Mouse (Mus musculus) hindlimb bud, embryonic 11.5 days (tissue): ENCODE measurements around the gene Camkmt.

Experiments
- DNase-seq: peaks from one replicate; pipeline ENCODE4 v3.0.0-alpha.2; 2012; ENCODE audit warnings: low read depth, low spot score; ENCODE audit errors: extremely low spot score

Camkmt gene

GRCm38 (mm10) chr17:85090120-85091099 is at the start of gene Camkmt, which contains the start of gene Prepl:
TSS of gene Camkmt (plus strand) at chr17:85090552.
TSS of gene Prepl (minus strand) at chr17:85090241.
- peak; percentile 98 for DNase-seq

DNA sequence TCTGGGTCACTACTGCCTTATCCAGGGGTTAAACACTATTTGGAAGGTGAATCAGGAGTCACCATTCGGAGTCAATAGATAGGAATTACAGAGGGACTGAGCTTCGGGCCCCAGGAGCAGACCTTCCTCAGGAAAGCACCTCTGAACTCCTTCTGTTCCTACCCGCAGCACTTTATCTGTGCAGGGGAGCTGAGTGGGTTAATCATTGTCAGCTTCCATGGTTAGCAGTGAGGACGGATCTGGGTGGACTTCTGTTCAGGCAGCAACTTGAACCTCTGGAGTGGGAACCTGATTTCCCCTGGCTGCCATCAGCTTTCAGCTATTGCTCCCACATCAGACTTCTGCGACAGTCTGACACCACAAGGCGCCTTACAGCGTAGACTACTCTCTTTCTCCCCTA is 49.4 kb upstream of the Camkmt start:
- DNase-seq, result no peak

DNA sequence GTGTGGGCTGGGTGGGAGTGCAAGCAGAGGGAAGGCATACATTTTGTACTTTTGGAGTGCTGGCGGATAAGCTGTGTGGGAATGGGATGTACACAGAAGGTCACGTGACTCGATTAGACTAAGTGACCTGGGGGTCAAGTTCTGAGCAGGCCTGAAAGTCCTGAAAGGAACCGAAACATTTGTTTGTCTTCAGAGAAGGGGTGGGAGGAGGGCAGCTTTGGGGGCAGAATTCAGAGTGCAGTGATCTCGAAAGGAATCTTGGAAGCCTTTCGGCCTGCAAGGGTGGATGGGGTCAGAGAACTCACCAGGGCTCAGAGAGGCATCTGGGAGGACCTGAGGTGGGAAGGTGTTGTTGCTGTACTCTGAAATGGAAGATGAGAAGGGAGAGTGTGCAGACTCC is 47.9 kb upstream of the Camkmt start:
- no peak for DNase-seq

DNA sequence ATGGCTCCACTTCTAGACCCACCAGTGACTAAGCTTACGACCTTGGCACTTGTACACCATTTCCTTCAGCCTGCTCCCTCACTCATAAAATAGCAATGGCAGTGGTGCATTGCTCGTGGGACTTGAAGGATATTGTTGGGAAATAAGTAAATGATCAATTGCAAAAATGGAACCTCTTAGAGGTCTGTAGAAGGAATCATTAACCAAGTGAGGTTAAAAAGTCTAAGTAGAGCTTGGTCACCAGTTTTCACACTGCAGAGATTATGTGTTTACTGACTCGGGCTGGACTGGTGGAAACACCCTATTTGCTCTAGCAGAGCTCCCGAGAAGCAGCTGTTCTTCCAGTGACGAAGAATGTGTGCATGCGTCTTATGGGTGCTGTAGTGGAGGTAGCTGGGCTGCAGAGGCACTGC is 46.9 kb upstream of the Camkmt start:
- no peak for DNase-seq

DNA sequence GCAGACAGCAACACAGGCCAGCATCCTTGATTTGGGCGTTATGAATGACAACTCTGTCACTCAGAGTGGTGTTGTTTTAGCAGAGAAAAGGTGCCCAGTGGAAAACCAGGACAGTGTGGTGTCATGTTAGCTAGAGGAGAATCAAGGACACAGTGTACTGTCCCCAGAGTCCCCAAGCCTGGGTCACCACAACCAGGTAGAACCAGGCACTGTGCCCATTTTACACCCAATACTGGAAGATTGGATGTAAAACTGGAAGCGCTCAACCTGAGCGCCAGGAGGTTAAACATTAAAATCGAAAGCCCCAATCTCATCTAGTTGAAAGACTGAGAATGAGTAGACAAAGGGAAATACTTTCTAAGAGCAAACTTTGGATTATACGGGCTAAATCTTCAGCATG is 45.9 kb upstream of the Camkmt start:
- DNase-seq, result no peak

GRCm38 (mm10) chr17:85045160-85045559 is 45.2 kb upstream of the Camkmt start:
- no peak for DNase-seq

DNA sequence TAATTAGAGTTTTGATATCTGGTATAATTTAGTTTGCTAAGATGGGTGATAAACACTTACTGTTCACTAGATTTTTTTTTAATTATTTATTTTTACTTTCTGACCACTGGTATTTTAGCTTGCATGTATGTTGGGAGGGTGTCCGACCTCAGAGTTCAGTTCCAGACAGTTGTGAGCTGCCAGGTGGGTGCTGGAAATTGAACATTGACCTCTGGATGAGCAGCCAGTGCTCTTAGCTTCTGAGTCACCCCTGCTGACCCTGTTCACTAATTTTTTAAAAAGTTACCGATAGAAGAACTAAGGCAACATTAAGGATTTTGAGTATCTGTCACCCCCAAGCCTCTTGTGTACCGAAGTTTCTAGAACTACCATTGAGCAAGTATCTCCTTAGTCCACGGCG is 42.0 kb upstream of the Camkmt start:
- no peak for DNase-seq

DNA sequence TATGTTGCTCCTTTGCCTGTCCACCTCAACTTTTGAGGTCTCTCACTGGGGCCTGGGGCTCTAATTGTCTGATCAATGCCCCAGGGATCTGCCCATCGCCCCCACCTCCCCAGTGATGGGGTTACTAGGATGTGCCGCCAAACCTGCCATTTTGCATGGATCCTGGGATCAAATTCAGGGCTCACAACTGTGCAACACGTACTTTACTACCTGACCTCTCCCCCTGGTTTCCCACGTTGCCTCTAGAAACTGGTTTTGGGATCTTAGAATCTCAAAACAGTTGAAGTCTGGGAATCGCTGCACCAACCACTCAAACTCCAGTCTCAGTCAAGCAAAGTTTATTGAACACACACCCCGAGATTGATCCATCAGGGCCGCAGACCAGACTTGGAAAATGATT is 32.1 kb upstream of the Camkmt start:
- DNase-seq, result no peak

GRCm38 (mm10) chr17:85059136-85059535 is 31.2 kb upstream of the Camkmt start:
- no peak for DNase-seq

GRCm38 (mm10) chr17:85063560-85063959 is 26.8 kb upstream of the Camkmt start:
- DNase-seq, result no peak

DNA sequence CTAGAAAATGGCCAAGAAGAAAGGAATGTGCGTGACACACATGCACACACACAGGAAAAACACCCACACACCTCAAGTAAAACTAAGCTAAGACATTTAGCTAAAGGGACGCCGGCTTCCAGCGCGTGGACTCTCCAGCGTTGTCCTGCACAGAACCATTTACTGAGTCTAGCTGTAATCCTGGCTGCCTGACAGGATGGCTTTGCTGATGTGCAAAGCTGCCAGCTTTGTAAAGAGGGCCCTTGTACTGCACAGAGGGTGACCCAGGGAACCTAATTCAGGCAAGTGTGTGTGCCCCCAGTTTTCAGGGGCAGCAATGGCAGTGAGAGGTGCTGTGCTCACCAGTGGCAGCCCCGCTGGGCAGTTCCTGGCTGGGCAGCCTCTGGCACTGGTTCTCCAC is 23.0 kb upstream of the Camkmt start:
- DNase-seq, result no peak

- no peak for DNase-seq
Observed at GRCm38 (mm10) chr17:85070658-85071057, 19.7 kb upstream of the Camkmt start.

DNA sequence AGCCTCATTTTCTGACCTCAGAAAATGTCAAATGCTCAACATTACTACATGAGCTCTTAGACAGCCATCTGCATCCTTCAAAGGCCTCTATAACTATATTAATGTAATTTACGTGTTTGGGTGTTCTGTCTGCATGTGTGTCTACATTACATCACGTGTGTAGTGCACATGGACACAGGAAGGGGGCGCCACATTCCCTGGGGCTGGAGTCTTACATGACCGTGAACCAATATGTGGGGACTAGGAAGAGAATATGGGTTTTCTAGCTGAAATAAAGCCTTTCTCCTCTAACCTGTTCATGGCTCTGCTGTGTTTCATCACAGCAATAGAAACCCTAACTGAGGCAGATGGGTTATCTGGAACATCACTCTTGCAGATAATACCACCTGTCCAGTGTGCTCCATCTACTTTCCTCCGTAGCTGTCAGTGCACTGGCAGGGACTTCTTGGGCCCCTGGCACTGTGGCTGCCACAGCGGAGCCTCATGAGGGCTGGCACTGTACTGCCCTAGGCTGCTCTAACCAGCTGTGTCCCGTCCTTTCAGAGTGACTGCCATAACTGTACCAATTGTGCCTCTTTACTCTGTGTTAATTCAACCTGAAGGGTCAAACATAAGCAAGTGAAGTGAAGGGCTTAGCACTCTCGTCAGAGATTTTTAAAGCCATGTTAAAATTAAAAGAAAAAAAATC is 19.1 kb upstream of the Camkmt start:
- DNase-seq, result no peak

GRCm38 (mm10) chr17:85072383-85072782 is 18.0 kb upstream of the Camkmt start:
- no peak for DNase-seq

DNA sequence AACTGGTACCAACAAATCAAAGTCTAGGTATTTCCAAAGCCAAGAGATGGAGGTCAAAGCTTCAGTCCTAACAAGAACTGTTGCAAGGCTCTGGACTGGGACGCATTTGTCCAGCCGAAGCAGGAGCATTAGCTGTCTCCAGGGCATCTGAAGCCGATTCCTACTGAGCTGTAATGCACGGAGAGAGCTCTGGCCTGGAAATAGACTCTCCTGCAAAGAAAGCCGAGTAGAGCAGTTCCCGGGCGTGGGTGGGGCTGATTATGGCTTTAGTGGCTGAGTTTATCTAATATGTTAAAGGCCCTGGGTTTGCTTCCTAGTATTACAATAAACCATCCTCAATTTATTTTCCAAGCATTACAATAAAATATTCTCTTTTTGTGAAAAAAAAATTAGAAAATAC is 17.1 kb upstream of the Camkmt start:
- no peak for DNase-seq

DNA sequence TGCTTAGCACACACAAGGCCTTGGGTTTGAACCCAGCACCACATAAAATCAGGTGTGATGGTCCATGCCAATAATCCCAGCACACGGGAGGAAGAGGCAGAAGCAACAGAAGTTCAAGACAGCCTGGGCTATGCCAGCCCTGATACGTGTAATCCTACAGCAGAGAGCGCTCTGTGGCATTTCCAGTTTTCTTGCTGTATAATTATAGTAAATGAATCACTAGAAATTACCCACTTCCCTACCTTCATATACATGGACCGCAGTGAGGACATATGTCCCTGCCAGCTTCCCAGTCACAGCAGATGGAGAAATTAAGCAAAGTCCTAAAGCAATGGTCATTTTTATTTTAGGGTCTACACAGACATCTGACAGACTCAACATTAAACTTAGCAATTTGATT is 16.3 kb upstream of the Camkmt start:
- DNase-seq, result no peak

- no peak for DNase-seq
Observed at GRCm38 (mm10) chr17:85079276-85079675, 11.1 kb upstream of the Camkmt start.

DNA sequence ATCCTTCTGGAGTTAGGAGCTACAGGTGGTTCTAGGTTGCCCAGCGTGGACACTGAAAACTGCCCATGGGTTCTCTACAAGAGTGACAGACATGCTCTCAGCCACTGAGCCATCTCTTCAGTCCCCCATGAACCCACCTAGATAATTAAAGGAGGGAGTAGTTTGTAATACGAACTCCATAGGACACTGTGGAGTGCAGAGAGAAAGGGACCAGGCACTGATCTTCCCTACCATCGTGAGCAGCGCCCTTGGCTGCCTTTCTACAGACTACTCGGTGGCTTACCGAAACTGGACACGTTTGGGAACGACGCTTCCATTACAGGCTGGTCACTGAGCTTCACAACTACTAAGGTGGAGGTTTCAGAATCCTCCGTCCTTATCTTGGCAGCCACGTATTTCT is 9.6 kb upstream of the Camkmt start:
- no peak for DNase-seq

DNA sequence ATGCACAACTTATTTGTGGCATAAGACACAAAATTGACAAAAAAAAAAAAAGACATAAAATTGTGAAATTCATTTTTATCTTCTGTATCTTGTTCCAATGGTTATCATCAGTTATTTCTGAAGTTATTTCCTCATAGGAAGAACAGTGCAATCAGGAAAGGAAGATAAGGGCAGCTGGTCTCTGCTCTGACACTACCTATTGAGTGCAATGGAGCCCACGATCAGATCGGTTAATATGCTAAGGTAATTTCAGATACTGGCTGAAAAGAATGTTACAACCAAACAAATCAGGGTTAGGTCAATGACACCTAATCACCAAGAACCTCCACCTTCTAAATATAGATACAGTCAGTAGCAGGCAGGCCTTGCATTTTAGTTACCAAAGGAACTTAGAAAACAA is 5.0 kb upstream of the Camkmt start:
- DNase-seq, result no peak

DNA sequence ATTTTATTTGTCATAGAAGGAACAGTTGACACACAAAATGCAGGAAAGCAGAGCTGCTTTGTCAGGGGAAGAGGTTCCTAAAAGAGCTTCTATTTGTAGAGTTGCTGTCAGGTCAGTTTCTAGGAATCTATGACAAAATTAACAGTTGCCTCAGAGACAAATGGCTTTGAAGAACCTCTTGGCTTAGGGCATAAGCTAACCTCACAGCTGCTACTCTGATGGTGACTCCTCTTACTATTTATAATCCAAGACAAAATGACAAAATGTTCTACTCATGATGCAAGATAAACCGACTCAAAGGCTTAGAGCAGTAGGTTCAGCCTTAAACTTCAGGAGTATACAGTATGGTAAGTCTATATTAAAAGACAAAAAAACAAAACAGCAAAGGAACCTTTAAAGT is 3.9 kb upstream of the Camkmt start:
- no peak for DNase-seq

GRCm38 (mm10) chr17:85087591-85087990 is 2.8 kb upstream of the Camkmt start:
- DNase-seq, result no peak

- DNase-seq, result no peak
Observed at GRCm38 (mm10) chr17:85088401-85088800, 2.0 kb upstream of the Camkmt start.
